Mouse (Mus musculus) stomach, postnatal 0 days (tissue): Measurements from ENCODE around the gene Dgcr8.

Experiments used
- CTCF ChIP-seq: IDR thresholded peaks from 2 replicates; pipeline ENCODE4 v1.5.1; 2016; ENCODE audit warnings: antibody characterized with exemption, low read depth, mild to moderate bottlenecking, moderate library complexity
- EP300 ChIP-seq: optimal IDR thresholded peaks from 2 replicates; pipeline ENCODE3; 2016; ENCODE audit warnings: antibody characterized with exemption

- TF ChIP-seq EP300 (no peak), CTCF (no peak)
Observed at GRCm38 (mm10) chr16:18250231-18250630, 38.8 kb downstream of the Dgcr8 start.
